Mouse (Mus musculus): ENCODE data around the gene Olfr295. TPM values are rescaled to one million over a fixed set of nuclear protein-coding genes. Genes with fewer than 3 reads are reported as not detected.

The Olfr295 gene
- not detected for total RNA-seq (2021)
- long read RNA-seq, experiment 1, result 0 reads
- long read RNA-seq, experiment 2, result 0 reads

DNA sequence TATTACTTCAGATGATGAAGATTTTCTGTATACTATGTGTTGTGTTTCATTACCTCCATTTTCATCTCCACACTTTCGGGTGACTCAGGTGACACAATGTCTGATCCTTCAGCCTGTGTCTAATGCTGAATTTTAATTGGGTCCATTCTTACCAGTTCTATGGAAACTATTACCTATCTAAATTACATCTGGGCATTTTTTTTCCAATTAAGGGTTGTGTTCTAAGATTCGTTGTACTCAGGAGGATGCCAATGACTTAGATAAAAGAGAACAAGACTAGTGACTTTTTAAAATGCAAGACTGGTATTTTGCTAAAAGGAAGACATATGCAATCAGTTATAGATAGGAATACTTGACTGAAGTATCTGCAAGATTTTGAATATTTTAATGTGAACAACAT, at the start of gene Olfr295:
TSS of gene Olfr295 (plus strand) at position 301 of the 400 bp plus-strand sequence.
- DNase-seq, result no peak

GRCm38 (mm10) chr7:86616543-86616942, 32.9 kb downstream of the Olfr295 start, which contains the start of gene Olfr294:
Gene Olfr294 (minus strand): TSS chr7:86616643.
- no peak for DNase-seq

Other genes starting within 250 kb of the Olfr295 start
- gene Olfr307, start 246.3 kb upstream of the Olfr295 start, total RNA-seq (2021), result not detected
- not detected for gene Olfr305, start 216.9 kb upstream of the Olfr295 start, total RNA-seq (2021)
- gene Olfr304, start 197.2 kb upstream of the Olfr295 start, total RNA-seq (2021), result not detected
- gene Olfr303, start 186.1 kb upstream of the Olfr295 start, total RNA-seq (2021), result not detected
- gene Olfr301, start 180.0 kb upstream of the Olfr295 start, total RNA-seq (2021), result not detected
- gene Olfr299, start 123.9 kb upstream of the Olfr295 start, total RNA-seq (2021), result not detected
- not detected for gene Olfr298, start 91.4 kb upstream of the Olfr295 start, total RNA-seq (2021)
- not detected for gene Olfr297, start 63.9 kb upstream of the Olfr295 start, total RNA-seq (2021)
- gene Olfr294, start 32.8 kb downstream of the Olfr295 start, total RNA-seq (2021), result not detected
- gene Olfr293, start 65.2 kb downstream of the Olfr295 start, total RNA-seq (2021), result not detected
- not detected for gene Olfr292, start 104.5 kb downstream of the Olfr295 start, total RNA-seq (2021)
- under 1 TPM in 1 of 2 experiments, not detected in 1; 0.20 TPM for gene Folh1, start 192.1 kb downstream of the Olfr295 start, total RNA-seq (2021)
- gene Vmn2r77, start 211.2 kb downstream of the Olfr295 start, total RNA-seq (2021), result not detected

Measured in gastrocnemius, postnatal 10 days (tissue).